Mouse (Mus musculus): Measurements from ENCODE around the gene Olfr1388. TPM values are rescaled to one million over a fixed set of nuclear protein-coding genes. Genes with fewer than 3 reads are reported as not detected.
"Not testable (repeated sequence)": the region's sequence is repeated elsewhere in the genome, so short reads cannot be mapped to it uniquely, and the experiment has no call there.

Olfr1388 gene
- 0.11 TPM in 2 replicates for polyA plus RNA-seq (2014; fragmentation: Nextera tagmentation; extraction: Ambion mirVana)

DNA sequence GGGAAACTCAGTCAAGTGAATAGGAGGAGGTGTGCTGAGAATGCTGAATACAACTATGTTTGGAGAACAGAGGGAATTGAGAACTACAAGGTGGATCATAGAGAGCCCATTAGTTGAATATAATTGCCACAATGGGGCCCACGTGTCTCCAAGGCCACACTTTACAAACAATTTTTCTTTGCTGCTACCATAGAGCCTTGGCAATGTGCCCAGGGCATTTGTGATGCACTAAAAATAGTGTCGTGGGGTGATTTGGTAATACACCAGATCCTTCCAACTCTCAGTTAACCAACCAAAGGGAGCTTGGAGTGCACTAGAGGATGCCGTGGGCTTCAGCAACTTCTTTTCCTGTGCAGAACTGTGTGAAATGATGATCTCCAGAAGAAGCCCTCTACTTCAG lies at the start of gene Olfr1388:
TSS of gene Olfr1388 (plus strand) at position 214 of the 400 bp plus-strand sequence.
- ATAC-seq (ENCODE audit: low FRiP score, low TSS enrichment): no peak

GRCm38 (mm10) chr11:49392707-49393106 lies 43.7 kb upstream of the Olfr1388 start:
- not testable (repeated sequence) for H3K9me3 ChIP-seq (ENCODE audit: control insufficient read depth, low read length); H3K9ac ChIP-seq (ENCODE audit: low read depth, low read length); ATAC-seq (ENCODE audit: low FRiP score, low TSS enrichment); H3K36me3 ChIP-seq (ENCODE audit: control insufficient read depth, insufficient read depth, low read length); H3K4me1 ChIP-seq (ENCODE audit: control insufficient read depth, insufficient read depth, low read length); H3K4me3 ChIP-seq (ENCODE audit: low read length); H3K27me3 ChIP-seq (ENCODE audit: control insufficient read depth, insufficient read depth, low read length); H3K4me2 ChIP-seq (replicated peaks; ENCODE audit: low read depth, low read length); H3K27ac ChIP-seq (ENCODE audit: low read depth, low read length)
- 93% methylated on average over 1 of the region's 1 CpGs for WGBS

More for the DNA sequence above, at the start of gene Olfr1388:
- no peak within 1 kb of the TSS for H3K27ac ChIP-seq (ENCODE audit: low read depth, low read length)
- no peaks in the 10 kb centered on the region for H3K36me3 ChIP-seq (ENCODE audit: control insufficient read depth, insufficient read depth, low read length)
- 0 out of 2 replicates have a peak, but pooled peaks cover 3% of the 10 kb centered on the region for H3K9me3 ChIP-seq (ENCODE audit: control insufficient read depth, low read length)
- H3K27me3 ChIP-seq (ENCODE audit: control insufficient read depth, insufficient read depth, low read length): no peaks in the 10 kb centered on the region
- 84% methylated on average over 3 of the region's 3 CpGs for WGBS
- no peak within 1 kb of the TSS for H3K9ac ChIP-seq (ENCODE audit: low read depth, low read length)
- H3K4me1 ChIP-seq (ENCODE audit: control insufficient read depth, insufficient read depth, low read length): no peaks in the 10 kb centered on the region
- no peak within 1 kb of the TSS for H3K4me3 ChIP-seq (ENCODE audit: low read length)
- H3K4me2 ChIP-seq (replicated peaks; ENCODE audit: low read depth, low read length): no peak within 1 kb of the TSS

GRCm38 (mm10) chr11:49406784-49407183 lies 29.6 kb upstream of the Olfr1388 start:
- Histone ChIP-seq H3K27ac (ENCODE audit: low read depth, low read length) (no peak overlapping the region), H3K36me3 (ENCODE audit: control insufficient read depth, insufficient read depth, low read length) (no peaks in the 10 kb centered on the region), H3K9ac (ENCODE audit: low read depth, low read length) (no peak overlapping the region), H3K27me3 (ENCODE audit: control insufficient read depth, insufficient read depth, low read length) (no peaks in the 10 kb centered on the region), H3K4me1 (ENCODE audit: control insufficient read depth, insufficient read depth, low read length) (no peaks in the 10 kb centered on the region), H3K4me3 (ENCODE audit: low read length) (no peak overlapping the region), H3K9me3 (ENCODE audit: control insufficient read depth, low read length) (no peaks in the 10 kb centered on the region), H3K4me2 (replicated peaks; ENCODE audit: low read depth, low read length) (no peak overlapping the region)
- WGBS: 74% methylated on average over 3 of the region's 3 CpGs
- no peak for ATAC-seq (ENCODE audit: low FRiP score, low TSS enrichment)

GRCm38 (mm10) chr11:49410540-49410939 lies 25.9 kb upstream of the Olfr1388 start:
- no peak for ATAC-seq (ENCODE audit: low FRiP score, low TSS enrichment)
- 27% methylated on average over 1 of the region's 1 CpGs for WGBS

GRCm38 (mm10) chr11:49422767-49423166 lies 13.7 kb upstream of the Olfr1388 start, which contains the start of gene Olfr1389:
Gene Olfr1389 (plus strand): TSS chr11:49423067.
- 92% methylated on average over 2 of the region's 2 CpGs for WGBS

More at GRCm38 (mm10) chr11:49410540-49410939, 25.9 kb upstream of the Olfr1388 start:
- H3K4me2 ChIP-seq (replicated peaks; ENCODE audit: low read depth, low read length): no peak overlapping the region
- no peaks in the 10 kb centered on the region for H3K27me3 ChIP-seq (ENCODE audit: control insufficient read depth, insufficient read depth, low read length)
- no peaks in the 10 kb centered on the region for H3K9me3 ChIP-seq (ENCODE audit: control insufficient read depth, low read length)
- no peaks in the 10 kb centered on the region for H3K36me3 ChIP-seq (ENCODE audit: control insufficient read depth, insufficient read depth, low read length)
- no peaks in the 10 kb centered on the region for H3K4me1 ChIP-seq (ENCODE audit: control insufficient read depth, insufficient read depth, low read length)
- no peak overlapping the region for H3K9ac ChIP-seq (ENCODE audit: low read depth, low read length)
- no peak overlapping the region for H3K4me3 ChIP-seq (ENCODE audit: low read length)
- no peak overlapping the region for H3K27ac ChIP-seq (ENCODE audit: low read depth, low read length)

DNA sequence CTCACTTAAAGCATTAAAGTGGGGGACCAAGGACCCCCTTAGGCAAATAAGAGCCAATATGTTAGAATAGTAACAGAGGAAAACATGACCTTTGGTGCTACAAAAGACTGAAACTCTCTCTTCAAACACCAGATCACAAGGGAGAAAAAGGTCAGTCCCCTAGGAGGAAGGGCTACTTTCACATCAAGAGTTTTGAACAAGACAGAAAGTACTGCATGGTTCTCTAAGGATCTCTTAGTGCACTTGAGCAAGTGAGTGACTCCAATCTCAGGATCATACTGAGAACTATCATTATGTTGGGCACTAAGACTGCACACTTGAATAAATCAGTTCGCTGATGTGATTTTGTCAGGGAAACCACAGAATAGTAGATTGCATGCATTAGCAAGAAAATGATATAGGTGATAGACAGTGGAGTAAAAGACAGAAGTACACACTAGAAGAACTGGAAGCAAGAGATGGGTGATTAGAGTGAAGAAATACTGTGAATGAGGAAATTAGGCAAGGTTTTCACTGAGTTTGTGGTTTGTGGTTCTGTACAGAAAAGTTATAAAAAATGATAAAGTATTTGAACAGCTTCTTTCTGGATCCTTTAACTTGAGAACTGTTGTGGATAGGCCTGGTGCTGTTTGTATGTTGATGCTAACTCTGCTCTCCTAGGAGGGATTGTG lies 11.0 kb upstream of the Olfr1388 start:
- H3K9me3 ChIP-seq (ENCODE audit: control insufficient read depth, low read length): no peaks in the 10 kb centered on the region
- H3K27me3 ChIP-seq (ENCODE audit: control insufficient read depth, insufficient read depth, low read length): no peaks in the 10 kb centered on the region
- 91% methylated on average over 1 of the region's 1 CpGs for WGBS
- H3K4me3 ChIP-seq (ENCODE audit: low read length): no peak overlapping the region
- H3K36me3 ChIP-seq (ENCODE audit: control insufficient read depth, insufficient read depth, low read length): no peaks in the 10 kb centered on the region
- no peak overlapping the region for H3K4me2 ChIP-seq (replicated peaks; ENCODE audit: low read depth, low read length)
- no peak overlapping the region for H3K27ac ChIP-seq (ENCODE audit: low read depth, low read length)
- no peak overlapping the region for H3K9ac ChIP-seq (ENCODE audit: low read depth, low read length)
- no peak for ATAC-seq (ENCODE audit: low FRiP score, low TSS enrichment)
- H3K4me1 ChIP-seq (ENCODE audit: control insufficient read depth, insufficient read depth, low read length): no peaks in the 10 kb centered on the region

More at GRCm38 (mm10) chr11:49422767-49423166, 13.7 kb upstream of the Olfr1388 start, which contains the start of gene Olfr1389:
- Histone ChIP-seq H3K9ac (ENCODE audit: low read depth, low read length) (no peak within 1 kb of the TSS), H3K4me3 (ENCODE audit: low read length) (no peak within 1 kb of the TSS), H3K4me1 (ENCODE audit: control insufficient read depth, insufficient read depth, low read length) (no peaks in the 10 kb centered on the region), H3K4me2 (replicated peaks; ENCODE audit: low read depth, low read length) (no peak within 1 kb of the TSS), H3K27ac (ENCODE audit: low read depth, low read length) (no peak within 1 kb of the TSS), H3K27me3 (ENCODE audit: control insufficient read depth, insufficient read depth, low read length) (no peaks in the 10 kb centered on the region), H3K9me3 (ENCODE audit: control insufficient read depth, low read length) (no peaks in the 10 kb centered on the region), H3K36me3 (ENCODE audit: control insufficient read depth, insufficient read depth, low read length) (no peaks in the 10 kb centered on the region)
- ATAC-seq (ENCODE audit: low FRiP score, low TSS enrichment): no peak

DNA sequence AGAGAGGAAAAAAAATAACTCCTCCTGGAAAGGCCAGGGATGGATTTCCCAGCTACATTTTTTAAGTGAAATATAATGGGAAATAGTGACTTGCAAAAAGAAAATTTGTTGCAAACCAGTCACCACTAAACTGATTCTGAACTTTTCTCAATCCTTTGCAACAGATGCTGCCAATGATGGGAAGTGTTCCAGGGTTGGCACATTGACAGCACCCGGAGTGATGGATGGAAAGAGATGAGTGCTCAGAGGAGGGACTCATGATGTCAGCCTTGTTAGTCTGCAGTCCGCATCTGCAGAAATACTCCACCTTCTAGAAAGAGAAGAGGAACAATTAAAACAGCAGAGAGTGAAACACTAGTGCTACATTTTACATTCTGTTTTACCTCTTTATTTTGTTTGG lies 6.8 kb upstream of the Olfr1388 start:
- Histone ChIP-seq H3K4me1 (ENCODE audit: control insufficient read depth, insufficient read depth, low read length) (no peaks in the 10 kb centered on the region), H3K4me3 (ENCODE audit: low read length) (no peak overlapping the region)
- 89% methylated on average over 2 of the region's 2 CpGs for WGBS

DNA sequence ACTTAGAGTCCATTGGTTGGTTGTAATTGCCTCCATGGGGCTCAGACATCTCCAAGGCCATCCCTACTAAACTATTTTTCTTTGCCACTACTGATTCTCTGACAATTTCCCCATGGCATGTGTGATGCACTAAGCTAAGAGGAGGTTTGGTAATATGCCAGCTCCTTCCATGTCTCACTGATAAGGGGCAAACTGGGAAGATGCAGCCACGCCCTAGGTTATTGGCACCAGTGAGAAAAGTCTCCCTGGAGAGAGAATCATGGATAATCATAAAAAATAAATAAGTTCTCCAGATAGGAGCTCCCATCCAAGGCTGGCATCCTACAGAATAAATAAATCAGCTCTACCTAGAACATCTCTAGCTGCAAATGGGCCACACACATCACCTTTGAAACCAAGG lies 18.6 kb downstream of the Olfr1388 start, which contains the start of gene Olfr1387:
TSS of gene Olfr1387 (plus strand) at position 301 of the 400 bp plus-strand sequence.
- ATAC-seq (ENCODE audit: low FRiP score, low TSS enrichment): no peak
- H3K27me3 ChIP-seq (ENCODE audit: control insufficient read depth, insufficient read depth, low read length): no peaks in the 10 kb centered on the region
- no peaks in the 10 kb centered on the region for H3K9me3 ChIP-seq (ENCODE audit: control insufficient read depth, low read length)
- H3K4me2 ChIP-seq (replicated peaks; ENCODE audit: low read depth, low read length): no peak within 1 kb of the TSS
- no peak within 1 kb of the TSS for H3K4me3 ChIP-seq (ENCODE audit: low read length)
- H3K27ac ChIP-seq (ENCODE audit: low read depth, low read length): no peak within 1 kb of the TSS
- H3K4me1 ChIP-seq (ENCODE audit: control insufficient read depth, insufficient read depth, low read length): no peaks in the 10 kb centered on the region
- WGBS: 65% methylated on average over 1 of the region's 1 CpGs
- no peaks in the 10 kb centered on the region for H3K36me3 ChIP-seq (ENCODE audit: control insufficient read depth, insufficient read depth, low read length)
- H3K9ac ChIP-seq (ENCODE audit: low read depth, low read length): no peak within 1 kb of the TSS

More for the DNA sequence above, 6.8 kb upstream of the Olfr1388 start:
- no peak overlapping the region for H3K27ac ChIP-seq (ENCODE audit: low read depth, low read length)
- no peaks in the 10 kb centered on the region for H3K36me3 ChIP-seq (ENCODE audit: control insufficient read depth, insufficient read depth, low read length)
- no peak overlapping the region for H3K4me2 ChIP-seq (replicated peaks; ENCODE audit: low read depth, low read length)
- ATAC-seq (ENCODE audit: low FRiP score, low TSS enrichment): no peak
- H3K9me3 ChIP-seq (ENCODE audit: control insufficient read depth, low read length): 0 out of 2 replicates have a peak, but pooled peaks cover 3% of the 10 kb centered on the region
- H3K9ac ChIP-seq (ENCODE audit: low read depth, low read length): no peak overlapping the region
- H3K27me3 ChIP-seq (ENCODE audit: control insufficient read depth, insufficient read depth, low read length): no peaks in the 10 kb centered on the region

GRCm38 (mm10) chr11:49464746-49465145 lies 28.3 kb downstream of the Olfr1388 start, which contains the start of gene Olfr1386:
Gene Olfr1386 (plus strand): TSS chr11:49465046.
- ATAC-seq (ENCODE audit: low FRiP score, low TSS enrichment); H3K9ac ChIP-seq (ENCODE audit: low read depth, low read length); H3K36me3 ChIP-seq (ENCODE audit: control insufficient read depth, insufficient read depth, low read length): not testable (repeated sequence)

More at GRCm38 (mm10) chr11:49464746-49465145, 28.3 kb downstream of the Olfr1388 start, which contains the start of gene Olfr1386:
- H3K27ac ChIP-seq (ENCODE audit: low read depth, low read length); H3K9me3 ChIP-seq (ENCODE audit: control insufficient read depth, low read length); H3K4me3 ChIP-seq (ENCODE audit: low read length); H3K4me1 ChIP-seq (ENCODE audit: control insufficient read depth, insufficient read depth, low read length); H3K4me2 ChIP-seq (replicated peaks; ENCODE audit: low read depth, low read length); H3K27me3 ChIP-seq (ENCODE audit: control insufficient read depth, insufficient read depth, low read length): not testable (repeated sequence)
- WGBS: 80% methylated on average over 2 of the region's 3 CpGs
